Mouse (Mus musculus): ENCODE results near the gene Fbxl15. TPM values are rescaled to one million over a fixed set of nuclear protein-coding genes. Genes with fewer than 3 reads are reported as not detected.

Gene Fbxl15
- total and polyA plus RNA-seq, 2 experiments from 2014 or later = 37.2 to 50.3 TPM

DNA sequence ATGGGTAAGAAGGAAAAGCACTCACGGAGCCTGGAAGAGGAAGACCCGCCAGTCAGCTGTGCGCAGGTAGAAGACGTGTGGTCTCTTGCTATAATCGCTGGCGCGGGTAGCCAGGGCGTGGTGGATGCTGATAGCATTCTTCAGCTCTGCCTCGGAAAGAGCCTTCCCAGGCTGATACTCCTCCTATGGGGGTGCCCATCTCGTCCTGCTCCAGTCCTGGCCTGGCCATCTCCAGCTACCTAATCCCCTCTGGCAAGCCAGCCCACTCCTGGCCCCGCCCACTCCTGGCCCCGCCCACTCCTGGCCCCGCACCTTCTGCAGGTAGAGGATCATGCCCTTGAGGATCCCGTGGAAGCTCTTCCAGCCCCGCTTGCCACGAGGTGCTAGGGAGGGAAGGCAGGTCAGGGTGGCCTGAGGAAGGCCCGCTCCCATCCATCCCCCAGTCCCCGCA, 13.8 kb upstream of the Fbxl15 start:
- WGBS = 19% methylated on average over 18 of the region's 18 CpGs
- H3K27me3 ChIP-seq (ENCODE audit: insufficient read depth, low read length) = 0 out of 2 replicates have a peak, but pooled peaks cover 17% of the 10 kb centered on the region

DNA sequence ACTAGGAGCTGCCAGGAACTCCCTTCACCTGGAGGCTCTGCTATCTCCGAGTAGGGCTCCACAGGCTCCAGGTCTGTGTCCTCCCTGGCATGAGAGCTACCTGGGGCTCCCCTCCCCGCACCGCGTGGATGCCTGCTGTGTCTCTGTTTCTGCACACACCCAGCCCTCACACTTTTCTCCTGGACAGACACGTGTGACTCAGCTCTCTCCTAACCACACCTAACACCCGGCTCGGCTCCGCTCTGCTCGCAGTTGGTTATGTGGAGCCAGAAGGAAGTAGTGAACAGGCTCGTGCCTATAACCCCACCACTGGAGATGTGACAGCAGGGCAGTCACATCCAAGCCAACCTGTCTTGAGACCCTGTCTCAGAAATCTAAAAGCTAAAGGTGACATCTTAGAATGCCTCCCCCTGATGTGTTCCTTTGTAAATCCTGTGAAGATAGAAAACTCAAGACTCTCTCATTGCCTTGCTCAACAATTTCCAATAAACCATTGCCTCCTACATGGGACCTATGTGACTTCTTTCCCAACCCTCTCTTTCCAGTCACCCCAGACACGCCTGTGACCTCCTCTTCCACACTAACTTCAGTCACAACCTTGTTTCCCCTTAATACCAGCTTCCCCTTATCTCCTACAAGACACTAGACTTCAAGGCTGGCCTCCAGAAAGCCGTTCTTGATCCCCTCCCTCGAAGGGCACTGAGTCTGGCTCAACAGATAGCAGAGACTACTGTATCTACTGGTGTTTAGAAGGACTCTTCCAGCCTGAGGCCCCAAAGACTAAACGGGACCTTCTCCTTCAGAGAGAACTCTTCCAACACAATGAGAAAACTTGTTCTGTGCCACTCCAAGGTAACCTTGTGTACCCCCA, 12.9 kb upstream of the Fbxl15 start:
- TF ChIP-seq CTCF (IDR thresholded peaks at IDR 0.05; ENCODE audit: low read depth) = no peak
- peaks cover 36% of the 10 kb centered on the region for H3K36me3 ChIP-seq (ENCODE audit: insufficient read depth)
- H3K27me3 ChIP-seq (ENCODE audit: insufficient read depth, low read length) = 0 out of 2 replicates have a peak, but pooled peaks cover 17% of the 10 kb centered on the region
- no peak overlapping the region for H3K27ac ChIP-seq (ENCODE audit: low read depth, low read length)
- WGBS = 51% methylated on average over 14 of the region's 14 CpGs
- no peaks in the 10 kb centered on the region for H3K9me3 ChIP-seq (ENCODE audit: low read length)
- peaks cover 16% of the 10 kb centered on the region for H3K4me1 ChIP-seq (ENCODE audit: insufficient read depth)
- no peak overlapping the region for H3K9ac ChIP-seq
- ATAC-seq (no peak), DNase-seq (no peak)
- H3K4me2 ChIP-seq (ENCODE audit: low read depth) = no peak overlapping the region
- H3K4me3 ChIP-seq (ENCODE audit: low read depth, low read length) = no peak overlapping the region

More for the DNA sequence above, 13.8 kb upstream of the Fbxl15 start:
- Histone ChIP-seq H3K4me2 (ENCODE audit: low read depth) (no peak overlapping the region), H3K4me1 (ENCODE audit: insufficient read depth) (peaks cover 16% of the 10 kb centered on the region), H3K27ac (ENCODE audit: low read depth, low read length) (no peak overlapping the region), H3K4me3 (ENCODE audit: low read depth, low read length) (no peak overlapping the region), H3K36me3 (ENCODE audit: insufficient read depth) (peaks cover 36% of the 10 kb centered on the region), H3K9me3 (ENCODE audit: low read length) (no peaks in the 10 kb centered on the region), H3K9ac (no peak overlapping the region)
- ATAC-seq (no peak), DNase-seq (no peak)
- no peak for TF ChIP-seq CTCF (IDR thresholded peaks at IDR 0.05; ENCODE audit: low read depth)

DNA sequence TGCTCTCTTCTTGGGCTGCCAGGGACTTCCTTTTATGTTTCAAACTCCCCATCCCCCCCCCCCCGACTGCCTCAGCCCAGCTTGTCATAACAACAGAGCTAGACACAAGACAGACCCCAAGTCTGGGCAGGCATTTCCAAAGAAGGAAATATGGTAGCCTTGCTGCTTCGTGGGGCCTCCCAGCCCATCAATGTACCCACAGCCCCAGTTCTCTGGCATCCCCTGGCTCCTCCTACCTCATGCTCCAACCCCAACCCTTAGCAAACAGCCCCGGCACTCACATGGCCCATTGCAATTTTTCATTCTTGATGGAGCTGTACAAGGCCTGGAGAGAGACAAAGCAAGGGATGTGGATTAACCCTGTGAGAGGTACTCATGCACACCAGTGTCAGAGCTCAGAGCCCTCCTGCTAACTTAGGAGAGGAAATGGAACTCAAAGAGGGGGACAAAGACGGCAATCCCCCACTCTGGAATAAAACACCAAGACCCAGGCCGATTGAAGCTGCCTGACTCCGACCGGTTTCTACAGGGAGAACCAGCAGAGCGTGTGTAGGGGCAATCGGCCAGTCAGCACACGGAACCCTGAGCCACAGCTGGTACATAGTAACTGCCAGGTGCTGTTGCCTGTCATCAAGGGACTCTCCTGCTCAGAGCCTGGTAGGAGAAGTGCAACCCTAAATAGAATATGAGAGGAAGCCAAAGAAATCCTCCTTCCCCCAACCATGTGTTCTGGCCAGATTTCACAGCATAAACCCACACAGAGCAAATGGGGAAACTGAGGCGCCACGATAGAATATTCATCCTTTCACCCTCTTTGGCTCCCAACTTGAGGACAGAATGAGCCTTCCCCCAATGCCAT, 12.0 kb upstream of the Fbxl15 start:
- 47% methylated on average over 12 of the region's 12 CpGs for WGBS
- ATAC-seq (no peak), DNase-seq (no peak)
- H3K36me3 ChIP-seq (ENCODE audit: insufficient read depth) = peaks cover 32% of the 10 kb centered on the region
- no peaks in the 10 kb centered on the region for H3K9me3 ChIP-seq (ENCODE audit: low read length)
- 0 out of 2 replicates have a peak, but pooled peaks cover 17% of the 10 kb centered on the region for H3K27me3 ChIP-seq (ENCODE audit: insufficient read depth, low read length)
- no peak overlapping the region for H3K27ac ChIP-seq (ENCODE audit: low read depth, low read length)
- peak overlapping the region; percentile 64; the same call in 1 of the 2 replicates for H3K4me3 ChIP-seq (ENCODE audit: low read depth, low read length)
- 0 out of 2 replicates have a peak overlapping the region, but pooled peaks have one; percentile 59 for H3K9ac ChIP-seq
- H3K4me1 ChIP-seq (ENCODE audit: insufficient read depth) = peaks cover 16% of the 10 kb centered on the region
- TF ChIP-seq CTCF (IDR thresholded peaks at IDR 0.05; ENCODE audit: low read depth) = no peak
- peak overlapping the region; percentile 83 for H3K4me2 ChIP-seq (ENCODE audit: low read depth)

DNA sequence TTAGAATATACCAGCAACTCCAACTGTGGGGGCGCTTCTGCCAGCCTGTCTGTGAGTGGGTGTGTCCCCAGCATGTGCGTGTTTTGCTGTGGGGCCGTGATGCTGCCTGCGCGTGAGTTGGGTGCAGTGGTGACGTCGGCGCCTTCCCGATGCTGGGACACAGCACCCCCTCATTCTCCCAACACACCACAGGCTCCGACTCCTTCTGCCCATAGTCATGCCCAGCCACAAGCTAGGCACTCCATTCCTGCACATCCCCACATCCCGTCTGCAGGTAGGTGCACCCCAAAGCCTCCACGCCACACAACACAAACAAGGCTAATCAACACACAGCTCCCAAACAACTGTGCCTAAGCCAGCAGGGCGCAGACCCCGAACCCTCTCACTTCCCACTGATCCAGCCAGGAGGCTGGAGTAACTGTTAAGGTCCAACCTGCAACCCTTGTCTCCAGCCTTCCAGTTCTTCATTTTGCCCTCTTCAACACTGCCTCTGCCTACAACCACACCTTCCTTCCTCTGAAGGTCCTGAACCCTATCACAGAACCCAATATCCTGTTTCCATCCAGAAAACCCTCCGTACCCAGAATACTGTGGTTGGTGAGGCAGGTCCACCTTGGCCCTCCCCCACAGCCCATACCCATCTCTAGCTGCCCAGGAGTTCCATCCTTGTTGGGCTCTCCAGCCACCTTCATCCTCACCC, 11.0 kb upstream of the Fbxl15 start:
- H3K27me3 ChIP-seq (ENCODE audit: insufficient read depth, low read length) = 0 out of 2 replicates have a peak, but pooled peaks cover 17% of the 10 kb centered on the region
- peaks cover 27% of the 10 kb centered on the region for H3K4me1 ChIP-seq (ENCODE audit: insufficient read depth)
- H3K9ac ChIP-seq = peak overlapping the region; percentile 59
- peak overlapping the region; percentile 64 for H3K4me3 ChIP-seq (ENCODE audit: low read depth, low read length)
- no peaks in the 10 kb centered on the region for H3K9me3 ChIP-seq (ENCODE audit: low read length)
- H3K36me3 ChIP-seq (ENCODE audit: insufficient read depth) = peaks cover 24% of the 10 kb centered on the region
- ATAC-seq (peak; percentile 15; the same call in 1 of the 2 replicates), DNase-seq (peak; percentile 56)
- H3K27ac ChIP-seq (ENCODE audit: low read depth, low read length) = no peak overlapping the region
- peak overlapping the region; percentile 83 for H3K4me2 ChIP-seq (ENCODE audit: low read depth)
- WGBS = 26% methylated on average over 15 of the region's 15 CpGs
- TF ChIP-seq CTCF (IDR thresholded peaks at IDR 0.05; ENCODE audit: low read depth) = no peak

DNA sequence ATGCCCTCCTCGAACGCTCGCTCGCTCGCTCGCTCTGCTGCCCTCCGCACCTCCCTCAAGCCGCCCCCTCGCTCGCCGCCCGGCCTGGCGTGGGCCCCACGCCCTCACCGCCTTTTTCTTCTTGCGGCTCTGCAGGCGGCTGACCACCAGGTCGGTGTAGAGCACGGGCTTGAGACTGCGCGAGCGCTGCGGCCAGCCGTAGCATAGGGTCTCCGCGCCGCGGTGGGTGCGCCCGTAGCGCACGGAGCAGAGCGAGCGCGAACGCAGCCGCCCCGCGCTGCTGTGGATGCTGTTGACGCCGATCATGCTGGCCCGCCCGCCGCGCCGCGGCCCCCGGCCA, 10.5 kb upstream of the Fbxl15 start:
- H3K36me3 ChIP-seq (ENCODE audit: insufficient read depth) = peaks cover 19% of the 10 kb centered on the region
- H3K9ac ChIP-seq = peak overlapping the region; percentile 59
- peak overlapping the region; percentile 83 for H3K4me2 ChIP-seq (ENCODE audit: low read depth)
- TF ChIP-seq CTCF (IDR thresholded peaks at IDR 0.05; ENCODE audit: low read depth) = no peak
- H3K4me1 ChIP-seq (ENCODE audit: insufficient read depth) = peaks cover 30% of the 10 kb centered on the region
- ATAC-seq (peak; percentile 53), DNase-seq (peak; percentile 36)
- WGBS = 2% methylated on average over 47 of the region's 48 CpGs
- H3K27me3 ChIP-seq (ENCODE audit: insufficient read depth, low read length) = 0 out of 2 replicates have a peak, but pooled peaks cover 17% of the 10 kb centered on the region
- H3K9me3 ChIP-seq (ENCODE audit: low read length) = no peaks in the 10 kb centered on the region
- peak overlapping the region; percentile 59; the same call in 1 of the 2 replicates for H3K27ac ChIP-seq (ENCODE audit: low read depth, low read length)
- H3K4me3 ChIP-seq (ENCODE audit: low read depth, low read length) = peak overlapping the region; percentile 64

DNA sequence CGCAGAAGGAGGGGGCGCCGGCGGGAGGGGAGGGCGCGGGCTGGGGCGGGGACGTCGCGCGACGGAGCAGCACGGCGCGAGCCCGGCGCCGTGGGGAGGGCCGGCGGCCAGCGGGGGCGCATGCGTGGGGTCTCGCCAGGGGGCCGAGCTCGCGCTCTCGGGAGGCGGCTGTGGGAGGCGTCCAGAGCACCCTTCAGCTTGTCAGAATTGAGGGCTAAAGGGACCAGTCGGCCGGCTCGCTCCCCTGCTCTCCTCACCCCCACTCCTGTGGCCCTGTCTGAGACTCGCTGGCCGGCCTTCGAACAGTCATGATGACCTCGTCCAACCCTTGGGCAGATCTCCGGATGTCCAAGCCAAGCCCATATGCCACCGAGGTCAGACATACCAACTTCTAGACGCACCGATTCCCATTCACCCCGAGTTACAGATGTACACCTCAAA, 9.9 kb upstream of the Fbxl15 start:
- H3K4me3 ChIP-seq (ENCODE audit: low read depth, low read length) = peak overlapping the region; percentile 64
- peak overlapping the region; percentile 83 for H3K4me2 ChIP-seq (ENCODE audit: low read depth)
- peak overlapping the region; percentile 59; the same call in 1 of the 2 replicates for H3K27ac ChIP-seq (ENCODE audit: low read depth, low read length)
- WGBS = 6% methylated on average over 25 of the region's 42 CpGs
- H3K27me3 ChIP-seq (ENCODE audit: insufficient read depth, low read length) = 0 out of 2 replicates have a peak, but pooled peaks cover 17% of the 10 kb centered on the region
- peak overlapping the region; percentile 59 for H3K9ac ChIP-seq
- no peak for TF ChIP-seq CTCF (IDR thresholded peaks at IDR 0.05; ENCODE audit: low read depth)
- ATAC-seq (peak; percentile 63), DNase-seq (peak; percentile 77)
- no peaks in the 10 kb centered on the region for H3K9me3 ChIP-seq (ENCODE audit: low read length)
- peaks cover 15% of the 10 kb centered on the region for H3K36me3 ChIP-seq (ENCODE audit: insufficient read depth)
- peaks cover 30% of the 10 kb centered on the region for H3K4me1 ChIP-seq (ENCODE audit: insufficient read depth)

All from forebrain, postnatal 0 days (tissue).